Mouse (Mus musculus): Measurements from ENCODE around the gene Rcor3. TPM values are rescaled to one million over a fixed set of nuclear protein-coding genes. Genes with fewer than 3 reads are reported as not detected.

Rcor3 gene
- polyA plus RNA-seq, 1 experiment from 2014 or later, result 14.8 TPM

- H3K4me3 ChIP-seq (ENCODE audit: low read depth, low read length), result no peak overlapping the region
- no peaks in the 10 kb centered on the region for H3K27me3 ChIP-seq (replicated peaks; ENCODE audit: control insufficient read depth, insufficient read depth, low read length)
- ATAC-seq (replicated peaks; ENCODE audit: low FRiP score) (peak; percentile 76), DNase-seq (ENCODE audit: low spot score) (no peak)
- H3K9ac ChIP-seq (ENCODE audit: low read depth, low read length), result no peak overlapping the region
- peaks cover 4% of the 10 kb centered on the region; the same call in 1 of the 2 replicates for H3K36me3 ChIP-seq (ENCODE audit: control insufficient read depth, insufficient read depth, low read length)
- no peaks in the 10 kb centered on the region for H3K9me3 ChIP-seq (ENCODE audit: control insufficient read depth, low read length)
- H3K4me2 ChIP-seq, result no peak overlapping the region
- no peak overlapping the region for H3K27ac ChIP-seq (ENCODE audit: low read depth, low read length)
- H3K4me1 ChIP-seq (replicated peaks; ENCODE audit: control insufficient read depth, insufficient read depth, low read length), result peaks cover 10% of the 10 kb centered on the region
- WGBS, result 88% methylated on average over 1 of the region's 1 CpGs
These were observed 7.7 kb downstream of the Rcor3 start for GRCm38 (mm10) chr1:192130202-192130601.

GRCm38 (mm10) chr1:192128343-192128742 lies 9.5 kb downstream of the Rcor3 start:
- Histone ChIP-seq H3K27ac (ENCODE audit: low read depth, low read length) (no peak overlapping the region), H3K9me3 (ENCODE audit: control insufficient read depth, low read length) (no peaks in the 10 kb centered on the region), H3K36me3 (ENCODE audit: control insufficient read depth, insufficient read depth, low read length) (peaks cover 11% of the 10 kb centered on the region), H3K27me3 (replicated peaks; ENCODE audit: control insufficient read depth, insufficient read depth, low read length) (no peaks in the 10 kb centered on the region), H3K4me1 (replicated peaks; ENCODE audit: control insufficient read depth, insufficient read depth, low read length) (peaks cover 10% of the 10 kb centered on the region), H3K9ac (ENCODE audit: low read depth, low read length) (no peak overlapping the region), H3K4me3 (ENCODE audit: low read depth, low read length) (no peak overlapping the region), H3K4me2 (no peak overlapping the region)
- ATAC-seq (replicated peaks; ENCODE audit: low FRiP score) (0 out of 2 replicates have a peak, but pooled peaks have one; percentile 47), DNase-seq (ENCODE audit: low spot score) (no peak)
- WGBS, result 87% methylated on average over 8 of the region's 8 CpGs

GRCm38 (mm10) chr1:192125761-192126160 lies 12.1 kb downstream of the Rcor3 start:
- Histone ChIP-seq H3K36me3 (ENCODE audit: control insufficient read depth, insufficient read depth, low read length) (peaks cover 19% of the 10 kb centered on the region), H3K9me3 (ENCODE audit: control insufficient read depth, low read length) (no peaks in the 10 kb centered on the region), H3K27me3 (replicated peaks; ENCODE audit: control insufficient read depth, insufficient read depth, low read length) (no peaks in the 10 kb centered on the region), H3K4me2 (no peak overlapping the region), H3K4me3 (ENCODE audit: low read depth, low read length) (no peak overlapping the region), H3K4me1 (replicated peaks; ENCODE audit: control insufficient read depth, insufficient read depth, low read length) (peaks cover 8% of the 10 kb centered on the region), H3K27ac (ENCODE audit: low read depth, low read length) (no peak overlapping the region), H3K9ac (ENCODE audit: low read depth, low read length) (no peak overlapping the region)
- WGBS, result 97% methylated on average over 6 of the region's 6 CpGs
- no peak for ATAC-seq (replicated peaks; ENCODE audit: low FRiP score)
- no peak for DNase-seq (ENCODE audit: low spot score)

GRCm38 (mm10) chr1:192116262-192116661 lies 21.6 kb downstream of the Rcor3 start:
- Histone ChIP-seq H3K4me1 (replicated peaks; ENCODE audit: control insufficient read depth, insufficient read depth, low read length) (no peaks in the 10 kb centered on the region; the same call in 1 of the 2 replicates), H3K36me3 (ENCODE audit: control insufficient read depth, insufficient read depth, low read length) (peaks cover 17% of the 10 kb centered on the region), H3K9me3 (ENCODE audit: control insufficient read depth, low read length) (no peaks in the 10 kb centered on the region), H3K4me3 (ENCODE audit: low read depth, low read length) (no peak overlapping the region), H3K27me3 (replicated peaks; ENCODE audit: control insufficient read depth, insufficient read depth, low read length) (no peaks in the 10 kb centered on the region), H3K4me2 (no peak overlapping the region), H3K9ac (ENCODE audit: low read depth, low read length) (no peak overlapping the region), H3K27ac (ENCODE audit: low read depth, low read length) (no peak overlapping the region)
- WGBS, result 88% methylated on average over 6 of the region's 6 CpGs
- DNase-seq (ENCODE audit: low spot score) (no peak), ATAC-seq (replicated peaks; ENCODE audit: low FRiP score) (no peak)

- WGBS, result 79% methylated on average over 1 of the region's 1 CpGs
- Histone ChIP-seq H3K9ac (ENCODE audit: low read depth, low read length) (no peak overlapping the region), H3K27ac (ENCODE audit: low read depth, low read length) (no peak overlapping the region), H3K36me3 (ENCODE audit: control insufficient read depth, insufficient read depth, low read length) (peaks cover 14% of the 10 kb centered on the region), H3K9me3 (ENCODE audit: control insufficient read depth, low read length) (no peaks in the 10 kb centered on the region), H3K4me3 (ENCODE audit: low read depth, low read length) (no peak overlapping the region), H3K4me1 (replicated peaks; ENCODE audit: control insufficient read depth, insufficient read depth, low read length) (no peaks in the 10 kb centered on the region; the same call in 1 of the 2 replicates), H3K27me3 (replicated peaks; ENCODE audit: control insufficient read depth, insufficient read depth, low read length) (no peaks in the 10 kb centered on the region), H3K4me2 (no peak overlapping the region)
- DNase-seq (ENCODE audit: low spot score) (no peak), ATAC-seq (replicated peaks; ENCODE audit: low FRiP score) (peak; percentile 82)
These were observed 22.5 kb downstream of the Rcor3 start for GRCm38 (mm10) chr1:192115378-192115777.

GRCm38 (mm10) chr1:192109169-192109568 lies 28.7 kb downstream of the Rcor3 start:
- no peaks in the 10 kb centered on the region for H3K27me3 ChIP-seq (replicated peaks; ENCODE audit: control insufficient read depth, insufficient read depth, low read length)
- H3K27ac ChIP-seq (ENCODE audit: low read depth, low read length), result no peak overlapping the region
- H3K4me2 ChIP-seq, result no peak overlapping the region
- H3K9ac ChIP-seq (ENCODE audit: low read depth, low read length), result no peak overlapping the region
- peaks cover 8% of the 10 kb centered on the region for H3K36me3 ChIP-seq (ENCODE audit: control insufficient read depth, insufficient read depth, low read length)
- DNase-seq (ENCODE audit: low spot score) (no peak), ATAC-seq (replicated peaks; ENCODE audit: low FRiP score) (no peak)
- no peaks in the 10 kb centered on the region for H3K9me3 ChIP-seq (ENCODE audit: control insufficient read depth, low read length)
- H3K4me1 ChIP-seq (replicated peaks; ENCODE audit: control insufficient read depth, insufficient read depth, low read length), result 0 out of 2 replicates have a peak, but pooled peaks cover 3% of the 10 kb centered on the region
- 82% methylated on average over 6 of the region's 6 CpGs for WGBS
- no peak overlapping the region for H3K4me3 ChIP-seq (ENCODE audit: low read depth, low read length)

GRCm38 (mm10) chr1:192107352-192107751 lies 30.5 kb downstream of the Rcor3 start:
- no peaks in the 10 kb centered on the region for H3K27me3 ChIP-seq (replicated peaks; ENCODE audit: control insufficient read depth, insufficient read depth, low read length)
- H3K9ac ChIP-seq (ENCODE audit: low read depth, low read length), result no peak overlapping the region
- no peaks in the 10 kb centered on the region for H3K9me3 ChIP-seq (ENCODE audit: control insufficient read depth, low read length)
- no peak overlapping the region for H3K4me3 ChIP-seq (ENCODE audit: low read depth, low read length)
- ATAC-seq (replicated peaks; ENCODE audit: low FRiP score), result peak; percentile 84
- peak overlapping the region; percentile 23; the same call in 1 of the 2 replicates for H3K27ac ChIP-seq (ENCODE audit: low read depth, low read length)
- WGBS, result 33% methylated on average over 2 of the region's 2 CpGs
- H3K4me2 ChIP-seq, result no peak overlapping the region
- DNase-seq (ENCODE audit: low spot score), result no peak
- H3K4me1 ChIP-seq (replicated peaks; ENCODE audit: control insufficient read depth, insufficient read depth, low read length), result 0 out of 2 replicates have a peak, but pooled peaks cover 3% of the 10 kb centered on the region
- peaks cover 8% of the 10 kb centered on the region for H3K36me3 ChIP-seq (ENCODE audit: control insufficient read depth, insufficient read depth, low read length)

- Histone ChIP-seq H3K9me3 (ENCODE audit: control insufficient read depth, low read length) (no peaks in the 10 kb centered on the region), H3K4me3 (ENCODE audit: low read depth, low read length) (no peak overlapping the region), H3K36me3 (ENCODE audit: control insufficient read depth, insufficient read depth, low read length) (peaks cover 10% of the 10 kb centered on the region), H3K9ac (ENCODE audit: low read depth, low read length) (no peak overlapping the region), H3K27ac (ENCODE audit: low read depth, low read length) (no peak overlapping the region), H3K4me2 (no peak overlapping the region), H3K27me3 (replicated peaks; ENCODE audit: control insufficient read depth, insufficient read depth, low read length) (no peaks in the 10 kb centered on the region), H3K4me1 (replicated peaks; ENCODE audit: control insufficient read depth, insufficient read depth, low read length) (0 out of 2 replicates have a peak, but pooled peaks cover 3% of the 10 kb centered on the region)
- WGBS, result 85% methylated on average over 4 of the region's 4 CpGs
- no peak for DNase-seq (ENCODE audit: low spot score)
- no peak for ATAC-seq (replicated peaks; ENCODE audit: low FRiP score)
These were observed 31.9 kb downstream of the Rcor3 start for GRCm38 (mm10) chr1:192105902-192106389.

GRCm38 (mm10) chr1:192104021-192104420 lies 33.8 kb downstream of the Rcor3 start:
- H3K4me3 ChIP-seq (ENCODE audit: low read depth, low read length), result no peak overlapping the region
- DNase-seq (ENCODE audit: low spot score), result no peak
- H3K9me3 ChIP-seq (ENCODE audit: control insufficient read depth, low read length), result no peaks in the 10 kb centered on the region
- H3K27ac ChIP-seq (ENCODE audit: low read depth, low read length), result no peak overlapping the region
- H3K9ac ChIP-seq (ENCODE audit: low read depth, low read length), result no peak overlapping the region
- 94% methylated on average over 9 of the region's 9 CpGs for WGBS
- H3K27me3 ChIP-seq (replicated peaks; ENCODE audit: control insufficient read depth, insufficient read depth, low read length), result no peaks in the 10 kb centered on the region
- 0 out of 2 replicates have a peak, but pooled peaks cover 3% of the 10 kb centered on the region for H3K4me1 ChIP-seq (replicated peaks; ENCODE audit: control insufficient read depth, insufficient read depth, low read length)
- ATAC-seq (replicated peaks; ENCODE audit: low FRiP score), result 0 out of 2 replicates have a peak, but pooled peaks have one; percentile 32
- no peak overlapping the region for H3K4me2 ChIP-seq
- peaks cover 7% of the 10 kb centered on the region for H3K36me3 ChIP-seq (ENCODE audit: control insufficient read depth, insufficient read depth, low read length)
